ENCODE assay signal across 12 mouse cellular contexts in the genomic region with DNA sequence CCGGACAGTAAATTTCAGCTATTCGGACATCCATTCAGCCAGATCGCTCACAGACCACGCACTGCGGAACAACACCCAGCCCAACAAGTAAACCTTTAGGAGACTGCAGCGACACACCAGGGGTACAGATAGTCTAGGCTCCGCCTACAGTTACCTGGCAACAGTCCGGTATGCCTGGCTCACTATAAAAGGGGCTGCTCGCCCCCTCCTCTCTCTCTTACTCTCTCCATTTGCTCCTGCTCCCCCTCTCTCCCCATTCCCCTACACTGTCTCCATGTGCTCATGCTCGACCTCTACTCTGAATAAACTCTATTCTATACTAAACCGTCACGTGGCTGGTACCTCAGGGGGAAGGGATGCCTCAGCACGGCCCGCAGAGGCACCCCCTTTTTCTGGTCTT.
A peak's percentile ranks its signal among the peaks of the same experiment; 100 is the strongest.
DNase-seq lines count a peak whose midpoint lies in the region; ATAC-seq lines count a peak whose summit lies in the region.
"Had no signal": no experiment of that assay in that cellular context is flagged by ENCODE, and none has a peak within 500 bp of the region (broad histone marks: within the 10 kb centered on the region; RNA-seq: fewer than 3 reads in every experiment).

No protein-coding gene starts in this region.

- no peak for DNase-seq in heart, postnatal 25 days (ENCODE audit: low spot score)
- DNase-seq in embryo, embryonic 10 days (ENCODE audit: low spot score), result peak; percentile 34
- DNase-seq in c-Kit-positive CD71-positive TER-119-positive erythroid progenitor cells, embryonic 14.5 days (ENCODE audit: low spot score), result no peak
- no peak for DNase-seq in frontal cortex, postnatal 14 days (ENCODE audit: low spot score in 2 of 2)
- no peak for DNase-seq in gastrocnemius, postnatal 25 days
- DNase-seq: thymus, postnatal 25 days had no signal

- H3K36me3 ChIP-seq in heart, embryonic 12.5 days, result no peaks in the 10 kb centered on the region
- H3K36me3 ChIP-seq in forebrain, embryonic 16.5 days (ENCODE audit: control insufficient read depth, insufficient read depth), result no peaks in the 10 kb centered on the region
- no peaks in the 10 kb centered on the region for H3K36me3 ChIP-seq in limb, embryonic 15.5 days
- H3K36me3 ChIP-seq: heart, embryonic 15.5 days had no signal

- no peak for ATAC-seq in heart, embryonic 12.5 days (ENCODE audit: insufficient number of reproducible peaks, low FRiP score)
- peak; percentile 56 for ATAC-seq in forebrain, embryonic 16.5 days
- ATAC-seq in limb, embryonic 15.5 days (ENCODE audit: insufficient number of reproducible peaks, low FRiP score, low TSS enrichment, low read depth), result no peak
- ATAC-seq: Patski had no signal

- no peak overlapping the region for H3K27ac ChIP-seq in heart, embryonic 12.5 days (ENCODE audit: poor library complexity, severe bottlenecking)
- no peak overlapping the region for H3K27ac ChIP-seq in forebrain, embryonic 16.5 days (ENCODE audit: low read length)
- no peak overlapping the region for H3K27ac ChIP-seq in limb, embryonic 15.5 days
- H3K27ac ChIP-seq: heart, embryonic 15.5 days; macrophage had no signal

- H3K4me1 ChIP-seq in heart, embryonic 12.5 days (replicated peaks), result 0 out of 2 replicates have a peak, but pooled peaks cover 6% of the 10 kb centered on the region
- H3K4me1 ChIP-seq in forebrain, embryonic 16.5 days (replicated peaks; ENCODE audit: control insufficient read depth, insufficient read depth, low read length), result peaks cover 27% of the 10 kb centered on the region
- H3K4me1 ChIP-seq in limb, embryonic 15.5 days, result peaks cover 19% of the 10 kb centered on the region
- H3K4me1 ChIP-seq: heart, embryonic 15.5 days had no signal

- H3K9me3 ChIP-seq in heart, embryonic 12.5 days (replicated peaks), result no peaks in the 10 kb centered on the region
- H3K9me3 ChIP-seq in forebrain, embryonic 16.5 days (ENCODE audit: control insufficient read depth, low read length), result no peaks in the 10 kb centered on the region
- H3K9me3 ChIP-seq in limb, embryonic 15.5 days, result no peaks in the 10 kb centered on the region
- H3K9me3 ChIP-seq: heart, embryonic 15.5 days had no signal

- H3K4me2 ChIP-seq in heart, embryonic 12.5 days, result peak overlapping the region; percentile 11
- peak overlapping the region; percentile 38 for H3K4me2 ChIP-seq in forebrain, embryonic 16.5 days (ENCODE audit: low read length)
- peak overlapping the region; percentile 24; the same call in 1 of the 2 replicates for H3K4me2 ChIP-seq in limb, embryonic 15.5 days
- H3K4me2 ChIP-seq: heart, embryonic 15.5 days had no signal

- no peak overlapping the region for H3K4me3 ChIP-seq in heart, embryonic 12.5 days
- H3K4me3 ChIP-seq in forebrain, embryonic 16.5 days (replicated peaks; ENCODE audit: low read length), result peak overlapping the region; percentile 28
- peak overlapping the region; percentile 14; the same call in 1 of the 2 replicates for H3K4me3 ChIP-seq in limb, embryonic 15.5 days
- H3K4me3 ChIP-seq: heart, embryonic 15.5 days had no signal

- H3K27me3 ChIP-seq in heart, embryonic 12.5 days (replicated peaks), result peaks cover 90% of the 10 kb centered on the region
- H3K27me3 ChIP-seq in forebrain, embryonic 16.5 days (replicated peaks; ENCODE audit: control insufficient read depth, insufficient read depth, low read length), result no peaks in the 10 kb centered on the region
- peaks cover 13% of the 10 kb centered on the region; the same call in 1 of the 2 replicates for H3K27me3 ChIP-seq in limb, embryonic 15.5 days
- H3K27me3 ChIP-seq: Patski had no signal

- H3K9ac ChIP-seq in heart, embryonic 12.5 days, result no peak overlapping the region
- no peak overlapping the region for H3K9ac ChIP-seq in forebrain, embryonic 16.5 days (replicated peaks; ENCODE audit: low read depth, low read length)
- no peak overlapping the region for H3K9ac ChIP-seq in limb, embryonic 15.5 days
- H3K9ac ChIP-seq: heart, embryonic 15.5 days had no signal

- 2% methylated on average over 14 of the region's 14 CpGs for WGBS in heart, embryonic 12.5 days
- WGBS in forebrain, embryonic 16.5 days, result 1% methylated on average over 14 of the region's 14 CpGs
- 4% methylated on average over 14 of the region's 14 CpGs for WGBS in limb, embryonic 15.5 days

- intact Hi-C loops in heart, postnatal 25 days (cut with DNase I), result no loop called here
